In genomic region chr14:57707100-57707893, GRCm38 (mm10) we compare ENCODE assay signal across 9 mouse cellular contexts. TPM values are rescaled to one million over a fixed set of nuclear protein-coding genes. Genes with fewer than 3 reads are reported as not detected.
DNase-seq lines count a peak whose midpoint lies in the region; ATAC-seq and TF ChIP-seq lines count a peak whose summit lies in the region.
"Had no signal": no experiment of that assay in that cellular context is flagged by ENCODE, and none has a peak within 500 bp of the region (broad histone marks: within the 10 kb centered on the region; RNA-seq: fewer than 3 reads in every experiment).

No protein-coding gene starts in this region.

- no peak for TF ChIP-seq CTCF in brain, embryonic 14.5 days (IDR thresholded peaks at IDR 0.05; ENCODE audit: borderline replicate concordance, extremely low read depth, insufficient read depth, insufficient read length)

- DNase-seq in kidney, adult 9 months = peak; percentile 46
- no peak for DNase-seq in kidney, adult 18-20 months
- DNase-seq in brain, embryonic 14.5 days (ENCODE audit: low read depth) = peak; percentile 56
- DNase-seq in gastrocnemius, postnatal 14 days = peak; percentile 71
- peak; percentile 54 for DNase-seq in lung, postnatal 36 days
- peak; percentile 18 to 54 for DNase-seq in urinary bladder, postnatal 36 days (ENCODE audit: low spot score in 2 of 2)

- H3K9me3 ChIP-seq in intestine, embryonic 15.5 days = no peaks in the 10 kb centered on the region

- H3K4me3 ChIP-seq in intestine, embryonic 15.5 days (replicated peaks) = no peak overlapping the region

- H3K36me3 ChIP-seq in intestine, embryonic 15.5 days = no peaks in the 10 kb centered on the region

- no peak overlapping the region for H3K9ac ChIP-seq in intestine, embryonic 15.5 days

- intact Hi-C loops in gastrocnemius, postnatal 14 days (cut with DNase I; ENCODE audit: low total_unique reads) = no loop called here

- H3K27ac ChIP-seq in intestine, embryonic 15.5 days = peak overlapping the region; percentile 76

- H3K4me2 ChIP-seq in intestine, embryonic 15.5 days (replicated peaks) = no peak overlapping the region

- ATAC-seq in intestine, embryonic 15.5 days = peak; percentile 67
- no peak for ATAC-seq in monocyte, adult 5-6 weeks (replicated peaks; ENCODE audit: insufficient number of reproducible peaks, low FRiP score, low TSS enrichment, poor library complexity, severe bottlenecking)

- TF ChIP-seq POLR2A in brain, embryonic 14.5 days (IDR thresholded peaks at IDR 0.05; ENCODE audit: borderline replicate concordance, extremely low read depth, insufficient read depth, insufficient read length, poor library complexity, severe bottlenecking) = no peak

- H3K27me3 ChIP-seq in intestine, embryonic 15.5 days (replicated peaks) = no peaks in the 10 kb centered on the region

- WGBS in intestine, embryonic 15.5 days = 49% methylated on average over 18 of the region's 18 CpGs

- H3K4me1 ChIP-seq in intestine, embryonic 15.5 days (replicated peaks) = peaks cover 15% of the 10 kb centered on the region

RNA-seq across cellular contexts. Expression of gene Gm49361, which starts 38.6 kb away (rescaled TPM):
- polyA plus RNA-seq in brain, embryonic 14.5 days (2012; rRNA removed) = not detected in 2 replicates
- under 1 TPM in 1 of 2 experiments, not detected in 1; 0.68 TPM for total RNA-seq in gastrocnemius, postnatal 14 days (2021)
- polyA plus RNA-seq in intestine, embryonic 15.5 days (2015; fragmentation: Nextera tagmentation; extraction: Ambion mirVana) = 0.05 TPM in 1 of 2 replicates, not detected in the other
- 0.58 TPM in 1 of 3 replicates, not detected in the others for total RNA-seq in monocyte, adult 5-6 weeks (2017)
- polyA plus RNA-seq: frontal cortex, adult 2 months had no signal

RNA-seq across cellular contexts. Expression of gene Xpo4, which starts 42.1 kb away (rescaled TPM):
- polyA plus RNA-seq in brain, embryonic 14.5 days (2012; rRNA removed) = 9.9 and 10.2 TPM in 2 replicates
- total RNA-seq in gastrocnemius, postnatal 14 days (2021) = 10 to 100 TPM in 1 of 2 experiments, 1 to 10 TPM in 1; 8.6 to 12.1 TPM
- polyA plus RNA-seq in intestine, embryonic 15.5 days (2015; fragmentation: Nextera tagmentation; extraction: Ambion mirVana) = 22.2 and 23.4 TPM in 2 replicates
- 31.5 to 36.8 TPM (median 34.4 TPM) in 3 replicates for total RNA-seq in monocyte, adult 5-6 weeks (2017)

RNA-seq across cellular contexts. Expression of gene Lats2, which starts 50.9 kb away (rescaled TPM):
- 9.9 and 14.0 TPM in 2 replicates for polyA plus RNA-seq in brain, embryonic 14.5 days (2012; rRNA removed)
- total RNA-seq in gastrocnemius, postnatal 14 days (2021) = 10 to 100 TPM; 16.9 to 18.4 TPM
- 16.2 and 16.9 TPM in 2 replicates for polyA plus RNA-seq in intestine, embryonic 15.5 days (2015; fragmentation: Nextera tagmentation; extraction: Ambion mirVana)
- total RNA-seq in monocyte, adult 5-6 weeks (2017) = 68.5 to 76.5 TPM (median 75.4 TPM) in 3 replicates
